Mouse (Mus musculus) intestine, embryonic 14.5 days (tissue): ENCODE data around the gene Tac1. TPM values are rescaled to one million over a fixed set of nuclear protein-coding genes. Genes with fewer than 3 reads are reported as not detected.
A peak's percentile ranks its signal among the peaks of the same experiment; 100 is the strongest.
"Not testable (repeated sequence)": the region's sequence is repeated elsewhere in the genome, so short reads cannot be mapped to it uniquely, and the experiment has no call there.

ENCODE experiments used
- ATAC-seq: fragments of 200-750 bp; cut with Nextera tagmentation; replicated peaks from 2 replicates; pipeline ENCODE4 v1.8.0; 2017; ENCODE audit warnings: low read depth, moderate number of reproducible peaks, moderate TSS enrichment, moderate library complexity; ENCODE audit not compliant: low FRiP score, low TSS enrichment
- DNase-seq: peaks from one replicate; pipeline ENCODE4 v3.0.0-alpha.2; 2018; ENCODE audit warnings: low spot score
- H3K27ac ChIP-seq: fragments of 300-500 bp; sonication (generic); 2 replicates; pipeline ENCODE4 v1.5.1; 2014; ENCODE audit warnings: low read depth, mild to moderate bottlenecking, control low read depth
- H3K27me3 ChIP-seq: fragments of 300-500 bp; sonication (generic); replicated peaks from 2 replicates; pipeline ENCODE4 v1.6.1; 2014; ENCODE audit warnings: low read length, control low read depth; ENCODE audit not compliant: control insufficient read depth, insufficient read depth
- H3K36me3 ChIP-seq: fragments of 300-500 bp; sonication (generic); 2 replicates; pipeline ENCODE4 v1.6.1; 2014; ENCODE audit warnings: low read length, control low read depth; ENCODE audit not compliant: control insufficient read depth, insufficient read depth
- H3K4me1 ChIP-seq: fragments of 300-500 bp; sonication (generic); replicated peaks from 2 replicates; pipeline ENCODE4 v1.6.1; 2014; ENCODE audit warnings: low read length, control low read depth, mixed read lengths; ENCODE audit not compliant: control insufficient read depth, insufficient read depth
- H3K4me2 ChIP-seq: fragments of 300-500 bp; sonication (generic); 2 replicates; pipeline ENCODE4 v1.6.1; 2014; ENCODE audit warnings: low read length
- H3K4me3 ChIP-seq: fragments of 300-500 bp; sonication (generic); 2 replicates; pipeline ENCODE4 v1.5.1; 2014; ENCODE audit warnings: low read depth, low read length, control low read depth, mixed read lengths
- H3K9ac ChIP-seq: fragments of 300-500 bp; sonication (generic); 2 replicates; pipeline ENCODE4 v1.6.1; 2014; ENCODE audit warnings: mild to moderate bottlenecking, low read length
- H3K9me3 ChIP-seq: fragments of 300-500 bp; sonication (generic); 2 replicates; pipeline ENCODE4 v1.6.1; 2016; ENCODE audit warnings: low read length, control low read depth; ENCODE audit not compliant: control insufficient read depth
- WGBS: fragments of 180-500 bp; shearing (Covaris S2); extraction: QIAGEN DNeasy Blood & Tissue Kit; methylation state at CpG from one replicate; pipeline ENCODE4 v1.1.7; 2014; 5-methylcytosine and 5-hydroxymethylcytosine counted together
- polyA plus RNA-seq: library from polyadenylated mRNA; unstranded; fragments of >200 nt; fragmentation: Nextera tagmentation; extraction: Ambion mirVana; gene quantifications from 2 replicates; pipeline ENCODE4 v1.2.1, GENCODE M21; 2014

Tac1 gene
- 0.30 and 0.81 TPM in 2 replicates for polyA plus RNA-seq

DNA sequence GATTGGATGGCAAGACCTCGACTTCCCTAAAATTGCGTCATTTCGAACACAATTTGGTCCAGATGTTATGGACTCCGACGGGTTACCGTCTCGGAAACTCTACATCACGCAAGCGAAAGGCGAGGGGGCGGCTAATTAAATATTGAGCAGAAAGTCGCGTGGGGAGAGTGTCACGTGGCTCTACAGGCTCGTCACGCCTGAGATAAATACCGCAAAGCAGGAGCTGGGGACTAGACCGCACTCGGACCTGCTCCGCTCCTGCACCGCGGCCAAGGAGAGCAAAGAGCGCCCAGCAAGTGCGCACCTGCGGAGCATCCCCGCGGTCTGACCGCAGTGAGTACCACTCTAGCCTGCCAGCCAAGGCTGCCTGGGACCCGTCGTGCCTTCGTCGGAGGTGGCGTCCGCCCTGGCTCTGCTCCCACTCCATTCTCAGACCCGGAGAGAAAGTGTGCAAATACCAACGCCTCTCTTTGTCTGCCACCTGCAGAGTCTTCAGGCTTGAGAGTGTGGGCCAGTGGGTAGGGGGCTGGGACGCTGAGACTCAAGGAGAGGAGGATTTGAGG is at the start of gene Tac1:
Tac1 (plus strand) TSS at position 51 of the 563 bp plus-strand sequence.
- 0 out of 2 replicates have a peak, but pooled peaks have one; percentile 64 for ATAC-seq
- H3K36me3 ChIP-seq: no peaks in the 10 kb centered on the region
- peak; percentile 61 for DNase-seq
- peak within 1 kb of the TSS; percentile 46 for H3K4me2 ChIP-seq
- H3K4me1 ChIP-seq: 0 out of 2 replicates have a peak, but pooled peaks cover 4% of the 10 kb centered on the region
- peaks cover 46% of the 10 kb centered on the region for H3K27me3 ChIP-seq
- H3K4me3 ChIP-seq: peak within 1 kb of the TSS; percentile 24
- H3K27ac ChIP-seq: no peak within 1 kb of the TSS
- H3K9me3 ChIP-seq: no peaks in the 10 kb centered on the region
- WGBS: 2% methylated on average over 37 of the region's 37 CpGs
- no peak within 1 kb of the TSS for H3K9ac ChIP-seq

DNA sequence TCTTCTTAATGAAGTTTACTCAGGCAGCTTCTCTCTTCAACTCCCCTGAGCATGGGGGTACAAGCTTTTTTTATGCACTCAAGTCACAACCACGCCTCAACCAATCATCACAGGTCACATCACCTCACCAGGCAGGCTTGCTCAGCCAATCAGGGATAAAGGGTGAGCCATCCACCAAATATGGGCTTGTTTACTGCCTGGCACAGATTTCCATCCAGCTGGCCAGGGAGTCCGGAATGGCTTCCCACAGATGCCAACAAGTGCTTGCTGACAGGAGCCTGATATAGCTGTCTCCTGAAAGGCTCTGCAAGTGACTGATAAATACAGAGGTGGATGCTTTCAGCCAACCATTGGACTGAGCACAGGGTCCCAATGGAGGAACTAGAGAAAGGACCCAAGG is 11.2 kb upstream of the Tac1 start:
- ATAC-seq, H3K27me3 ChIP-seq, H3K4me2 ChIP-seq, H3K9ac ChIP-seq, DNase-seq, H3K9me3 ChIP-seq, H3K4me3 ChIP-seq, H3K4me1 ChIP-seq, H3K27ac ChIP-seq, H3K36me3 ChIP-seq: not testable (repeated sequence)
- 70% methylated on average over 2 of the region's 2 CpGs for WGBS

- Histone ChIP-seq H3K27ac (no peak overlapping the region), H3K4me1 (0 out of 2 replicates have a peak, but pooled peaks cover 4% of the 10 kb centered on the region), H3K9ac (no peak overlapping the region), H3K36me3 (no peaks in the 10 kb centered on the region), H3K27me3 (peaks cover 46% of the 10 kb centered on the region), H3K4me2 (peak overlapping the region; percentile 46), H3K9me3 (no peaks in the 10 kb centered on the region), H3K4me3 (peak overlapping the region; percentile 9; the same call in 1 of the 2 replicates)
- WGBS: 2% methylated on average over 25 of the region's 25 CpGs
- DNase-seq (peak; percentile 53), ATAC-seq (no peak)
Measured at GRCm38 (mm10) chr6:7555688-7556476, 1.2 kb downstream of the Tac1 start.

- no peaks in the 10 kb centered on the region for H3K9me3 ChIP-seq
- peaks cover 43% of the 10 kb centered on the region for H3K27me3 ChIP-seq
- ATAC-seq (no peak), DNase-seq (no peak)
- no peak overlapping the region for H3K4me2 ChIP-seq
- H3K4me3 ChIP-seq: no peak overlapping the region
- no peak overlapping the region for H3K9ac ChIP-seq
- H3K4me1 ChIP-seq: 0 out of 2 replicates have a peak, but pooled peaks cover 4% of the 10 kb centered on the region
- no peaks in the 10 kb centered on the region for H3K36me3 ChIP-seq
- H3K27ac ChIP-seq: no peak overlapping the region
Measured at GRCm38 (mm10) chr6:7558164-7558563, 3.5 kb downstream of the Tac1 start.

DNA sequence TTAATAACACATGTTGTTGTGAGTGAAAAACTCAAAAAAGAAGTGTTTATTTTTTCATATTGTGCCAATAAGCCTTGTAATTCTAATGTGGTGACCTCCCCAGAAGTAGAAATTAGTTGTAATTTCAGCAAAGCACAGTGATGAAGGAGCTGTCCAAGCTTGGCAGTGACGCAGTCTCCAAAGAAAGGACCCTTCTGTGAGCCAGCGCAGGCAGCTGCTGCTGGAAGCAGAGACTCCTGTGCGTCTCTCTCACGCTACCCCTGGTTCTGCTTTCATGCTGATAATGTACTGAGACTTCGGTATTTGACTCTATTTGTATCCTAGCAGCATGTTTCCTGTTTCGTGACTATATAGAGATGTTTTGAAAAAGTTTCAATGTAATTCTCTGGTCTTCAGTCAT is 7.8 kb downstream of the Tac1 start:
- H3K4me1 ChIP-seq: no peaks in the 10 kb centered on the region
- no peak overlapping the region for H3K4me2 ChIP-seq
- H3K36me3 ChIP-seq: no peaks in the 10 kb centered on the region
- no peak overlapping the region for H3K9ac ChIP-seq
- H3K9me3 ChIP-seq: no peaks in the 10 kb centered on the region
- DNase-seq (no peak), ATAC-seq (no peak)
- H3K27me3 ChIP-seq: peaks cover 3% of the 10 kb centered on the region
- WGBS: 50% methylated on average over 6 of the region's 6 CpGs
- no peak overlapping the region for H3K27ac ChIP-seq
- no peak overlapping the region for H3K4me3 ChIP-seq

- WGBS: 77% methylated on average over 3 of the region's 3 CpGs
- DNase-seq (no peak), ATAC-seq (no peak)
- Histone ChIP-seq H3K4me1 (no peaks in the 10 kb centered on the region), H3K36me3 (no peaks in the 10 kb centered on the region), H3K9me3 (no peaks in the 10 kb centered on the region), H3K9ac (no peak overlapping the region), H3K27ac (no peak overlapping the region), H3K27me3 (no peaks in the 10 kb centered on the region), H3K4me2 (no peak overlapping the region), H3K4me3 (no peak overlapping the region)
Measured at GRCm38 (mm10) chr6:7564537-7564936, 9.9 kb downstream of the Tac1 start.

DNA sequence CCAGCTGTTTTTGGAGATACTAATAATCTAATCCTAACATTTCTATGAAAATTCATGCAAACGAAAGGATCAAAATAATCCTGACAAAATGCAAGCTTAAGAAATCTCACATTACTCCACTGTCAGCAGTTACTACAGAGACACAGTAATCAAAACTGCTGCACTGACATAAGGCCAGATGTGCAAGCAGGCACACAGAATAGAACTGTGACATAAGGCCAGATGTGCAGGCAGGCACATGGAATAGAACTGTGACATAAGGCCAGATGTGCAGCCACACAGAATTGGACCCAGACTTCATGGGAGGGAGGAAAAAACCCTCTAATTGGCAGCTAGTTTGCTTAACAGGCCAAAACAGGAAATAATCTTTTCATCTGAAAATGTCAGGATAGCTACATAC is 16.5 kb downstream of the Tac1 start:
- ATAC-seq: no peak
- Histone ChIP-seq H3K27me3 (no peaks in the 10 kb centered on the region), H3K4me3 (no peak overlapping the region), H3K4me2 (no peak overlapping the region), H3K36me3 (no peaks in the 10 kb centered on the region), H3K4me1 (no peaks in the 10 kb centered on the region), H3K9me3 (no peaks in the 10 kb centered on the region), H3K27ac (no peak overlapping the region), H3K9ac (no peak overlapping the region)
- DNase-seq: no peak
- WGBS: 71% methylated on average over 1 of the region's 1 CpGs

- WGBS: 53% methylated on average over 1 of the region's 1 CpGs
- H3K27ac ChIP-seq: no peak overlapping the region
- H3K4me2 ChIP-seq: no peak overlapping the region
- no peaks in the 10 kb centered on the region for H3K36me3 ChIP-seq
- no peaks in the 10 kb centered on the region for H3K9me3 ChIP-seq
- no peak for ATAC-seq
- no peak overlapping the region for H3K4me3 ChIP-seq
- no peaks in the 10 kb centered on the region for H3K27me3 ChIP-seq
- H3K9ac ChIP-seq: no peak overlapping the region
- H3K4me1 ChIP-seq: no peaks in the 10 kb centered on the region
- DNase-seq: no peak
Measured at GRCm38 (mm10) chr6:7578031-7578430, 23.4 kb downstream of the Tac1 start.
